Mouse (Mus musculus) forebrain, embryonic 16.5 days (tissue): Measurements from ENCODE around the gene Tgfa. TPM values are rescaled to one million over a fixed set of nuclear protein-coding genes. Genes with fewer than 3 reads are reported as not detected.

ENCODE experiments used
- ATAC-seq: fragments of 200-750 bp; cut with Nextera tagmentation; 2 replicates; pipeline ENCODE4 v1.8.0; 2017; ENCODE audit warnings: mild to moderate bottlenecking, moderate library complexity
- H3K27ac ChIP-seq: fragments of 300-500 bp; sonication (generic); 2 replicates; pipeline ENCODE4 v1.5.1; 2014; ENCODE audit warnings: low read length, control low read depth
- H3K27me3 ChIP-seq: fragments of 300-500 bp; sonication (generic); replicated peaks from 2 replicates; pipeline ENCODE4 v1.6.1; 2014; ENCODE audit warnings: low read length; ENCODE audit not compliant: control insufficient read depth, insufficient read depth
- H3K36me3 ChIP-seq: fragments of 300-500 bp; sonication (generic); 2 replicates; pipeline ENCODE4 v1.6.1; 2014; ENCODE audit not compliant: control insufficient read depth, insufficient read depth
- H3K4me1 ChIP-seq: fragments of 300-500 bp; sonication (generic); replicated peaks from 2 replicates; pipeline ENCODE4 v1.6.1; 2014; ENCODE audit warnings: low read length; ENCODE audit not compliant: control insufficient read depth, insufficient read depth
- H3K4me2 ChIP-seq: fragments of 300-500 bp; sonication (generic); 2 replicates; pipeline ENCODE4 v1.6.1; 2014; ENCODE audit warnings: mild to moderate bottlenecking, low read length, control low read depth
- H3K4me3 ChIP-seq: fragments of 300-500 bp; sonication (generic); replicated peaks from 2 replicates; pipeline ENCODE4 v1.5.1; 2014; ENCODE audit warnings: mild to moderate bottlenecking, low read length, control low read depth
- H3K9ac ChIP-seq: fragments of 300-500 bp; sonication (generic); replicated peaks from 2 replicates; pipeline ENCODE4 v1.6.1; 2014; ENCODE audit warnings: low read depth, low read length, control low read depth
- H3K9me3 ChIP-seq: fragments of 300-500 bp; sonication (generic); 2 replicates; pipeline ENCODE4 v1.6.1; 2016; ENCODE audit warnings: low read length; ENCODE audit not compliant: control insufficient read depth
- WGBS: fragments of 180-500 bp; shearing (Covaris S2); extraction: QIAGEN DNeasy Blood & Tissue Kit; methylation state at CpG from one replicate; pipeline ENCODE4 v1.1.7; 2014; 5-methylcytosine and 5-hydroxymethylcytosine counted together
- polyA plus RNA-seq: library from polyadenylated mRNA; unstranded; fragments of >200 nt; fragmentation: Nextera tagmentation; extraction: Ambion mirVana; gene quantifications from 2 replicates; pipeline ENCODE4 v1.2.1, GENCODE M21; 2015

The Tgfa gene
- polyA plus RNA-seq, 1 experiment from 2014 or later: 19.7 TPM

GRCm38 (mm10) chr6:86200934-86201333, 5.9 kb downstream of the Tgfa start:
- ATAC-seq: no peak
- Histone ChIP-seq H3K4me2 (no peak overlapping the region), H3K4me1 (peaks cover 11% of the 10 kb centered on the region), H3K4me3 (no peak overlapping the region), H3K27me3 (peaks cover 5% of the 10 kb centered on the region), H3K27ac (no peak overlapping the region), H3K9ac (no peak overlapping the region), H3K36me3 (no peaks in the 10 kb centered on the region), H3K9me3 (no peaks in the 10 kb centered on the region)
- 82% methylated on average over 5 of the region's 5 CpGs for WGBS

GRCm38 (mm10) chr6:86203101-86203500, 8.1 kb downstream of the Tgfa start:
- Histone ChIP-seq H3K27me3 (0 out of 2 replicates have a peak, but pooled peaks cover 2% of the 10 kb centered on the region), H3K36me3 (no peaks in the 10 kb centered on the region), H3K4me2 (no peak overlapping the region), H3K9ac (no peak overlapping the region), H3K4me1 (no peaks in the 10 kb centered on the region), H3K9me3 (no peaks in the 10 kb centered on the region), H3K4me3 (no peak overlapping the region), H3K27ac (no peak overlapping the region)
- ATAC-seq: no peak
- 84% methylated on average over 7 of the region's 7 CpGs for WGBS

- no peak for ATAC-seq
- H3K4me3 ChIP-seq: no peak overlapping the region
- H3K9me3 ChIP-seq: no peaks in the 10 kb centered on the region
- H3K27ac ChIP-seq: no peak overlapping the region
- peaks cover 5% of the 10 kb centered on the region for H3K4me1 ChIP-seq
- no peak overlapping the region for H3K9ac ChIP-seq
- no peak overlapping the region for H3K4me2 ChIP-seq
- no peaks in the 10 kb centered on the region for H3K36me3 ChIP-seq
- H3K27me3 ChIP-seq: no peaks in the 10 kb centered on the region
- 89% methylated on average over 6 of the region's 6 CpGs for WGBS
Measured at GRCm38 (mm10) chr6:86206014-86206413, 11.0 kb downstream of the Tgfa start.

GRCm38 (mm10) chr6:86206985-86207384, 12.0 kb downstream of the Tgfa start:
- H3K4me3 ChIP-seq: no peak overlapping the region
- no peak overlapping the region for H3K27ac ChIP-seq
- no peak overlapping the region for H3K4me2 ChIP-seq
- 85% methylated on average over 12 of the region's 12 CpGs for WGBS
- no peaks in the 10 kb centered on the region for H3K27me3 ChIP-seq
- no peak overlapping the region for H3K9ac ChIP-seq
- no peaks in the 10 kb centered on the region for H3K36me3 ChIP-seq
- no peaks in the 10 kb centered on the region for H3K9me3 ChIP-seq
- ATAC-seq: no peak
- peaks cover 5% of the 10 kb centered on the region for H3K4me1 ChIP-seq

GRCm38 (mm10) chr6:86209133-86210016, 14.4 kb downstream of the Tgfa start:
- WGBS: 17% methylated on average over 17 of the region's 17 CpGs
- no peak for ATAC-seq

GRCm38 (mm10) chr6:86210017-86210408, 15.0 kb downstream of the Tgfa start:
- WGBS: 28% methylated on average over 6 of the region's 6 CpGs
- no peaks in the 10 kb centered on the region for H3K27me3 ChIP-seq
- peaks cover 5% of the 10 kb centered on the region for H3K4me1 ChIP-seq
- H3K9me3 ChIP-seq: no peaks in the 10 kb centered on the region
- H3K27ac ChIP-seq: no peak overlapping the region
- peak; percentile 38; the same call in 1 of the 2 replicates for ATAC-seq
- peak overlapping the region; percentile 8 for H3K4me2 ChIP-seq
- no peaks in the 10 kb centered on the region for H3K36me3 ChIP-seq
- H3K9ac ChIP-seq: no peak overlapping the region
- no peak overlapping the region for H3K4me3 ChIP-seq

More at GRCm38 (mm10) chr6:86209133-86210016, 14.4 kb downstream of the Tgfa start:
- H3K4me2 ChIP-seq: peak overlapping the region; percentile 8
- H3K4me1 ChIP-seq: peaks cover 5% of the 10 kb centered on the region
- no peaks in the 10 kb centered on the region for H3K9me3 ChIP-seq
- H3K4me3 ChIP-seq: no peak overlapping the region
- H3K36me3 ChIP-seq: no peaks in the 10 kb centered on the region
- H3K27ac ChIP-seq: no peak overlapping the region
- H3K9ac ChIP-seq: no peak overlapping the region
- H3K27me3 ChIP-seq: no peaks in the 10 kb centered on the region

- no peaks in the 10 kb centered on the region for H3K27me3 ChIP-seq
- H3K4me1 ChIP-seq: peaks cover 5% of the 10 kb centered on the region
- H3K4me3 ChIP-seq: no peak overlapping the region
- H3K9ac ChIP-seq: no peak overlapping the region
- no peaks in the 10 kb centered on the region for H3K9me3 ChIP-seq
- H3K36me3 ChIP-seq: no peaks in the 10 kb centered on the region
- no peak for ATAC-seq
- H3K27ac ChIP-seq: no peak overlapping the region
- no peak overlapping the region for H3K4me2 ChIP-seq
- WGBS: 73% methylated on average over 3 of the region's 3 CpGs
Measured at GRCm38 (mm10) chr6:86210619-86211018, 15.6 kb downstream of the Tgfa start.

GRCm38 (mm10) chr6:86211081-86211763, 16.2 kb downstream of the Tgfa start:
- Histone ChIP-seq H3K4me1 (peaks cover 5% of the 10 kb centered on the region), H3K9ac (no peak overlapping the region), H3K4me2 (no peak overlapping the region), H3K9me3 (no peaks in the 10 kb centered on the region), H3K27me3 (no peaks in the 10 kb centered on the region), H3K36me3 (no peaks in the 10 kb centered on the region), H3K4me3 (no peak overlapping the region), H3K27ac (0 out of 2 replicates have a peak overlapping the region, but pooled peaks have one; percentile 29)
- 39% methylated on average over 12 of the region's 12 CpGs for WGBS
- ATAC-seq: no peak

- no peak overlapping the region for H3K9ac ChIP-seq
- ATAC-seq: no peak
- no peak overlapping the region for H3K27ac ChIP-seq
- H3K4me3 ChIP-seq: no peak overlapping the region
- no peaks in the 10 kb centered on the region for H3K9me3 ChIP-seq
- H3K4me2 ChIP-seq: no peak overlapping the region
- H3K36me3 ChIP-seq: no peaks in the 10 kb centered on the region
- WGBS: 92% methylated on average over 3 of the region's 3 CpGs
- no peaks in the 10 kb centered on the region for H3K27me3 ChIP-seq
- H3K4me1 ChIP-seq: peaks cover 5% of the 10 kb centered on the region
Measured at GRCm38 (mm10) chr6:86212871-86213640, 18.0 kb downstream of the Tgfa start.
